Mouse (Mus musculus): ENCODE measurements around the gene Fkbp2. TPM values are rescaled to one million over a fixed set of nuclear protein-coding genes. Genes with fewer than 3 reads are reported as not detected.
A peak's percentile ranks its signal among the peaks of the same experiment; 100 is the strongest.

Gene Fkbp2
- 153 and 158 TPM in 2 replicates for polyA plus RNA-seq (2015; fragmentation: Nextera tagmentation; extraction: Ambion mirVana)

DNA sequence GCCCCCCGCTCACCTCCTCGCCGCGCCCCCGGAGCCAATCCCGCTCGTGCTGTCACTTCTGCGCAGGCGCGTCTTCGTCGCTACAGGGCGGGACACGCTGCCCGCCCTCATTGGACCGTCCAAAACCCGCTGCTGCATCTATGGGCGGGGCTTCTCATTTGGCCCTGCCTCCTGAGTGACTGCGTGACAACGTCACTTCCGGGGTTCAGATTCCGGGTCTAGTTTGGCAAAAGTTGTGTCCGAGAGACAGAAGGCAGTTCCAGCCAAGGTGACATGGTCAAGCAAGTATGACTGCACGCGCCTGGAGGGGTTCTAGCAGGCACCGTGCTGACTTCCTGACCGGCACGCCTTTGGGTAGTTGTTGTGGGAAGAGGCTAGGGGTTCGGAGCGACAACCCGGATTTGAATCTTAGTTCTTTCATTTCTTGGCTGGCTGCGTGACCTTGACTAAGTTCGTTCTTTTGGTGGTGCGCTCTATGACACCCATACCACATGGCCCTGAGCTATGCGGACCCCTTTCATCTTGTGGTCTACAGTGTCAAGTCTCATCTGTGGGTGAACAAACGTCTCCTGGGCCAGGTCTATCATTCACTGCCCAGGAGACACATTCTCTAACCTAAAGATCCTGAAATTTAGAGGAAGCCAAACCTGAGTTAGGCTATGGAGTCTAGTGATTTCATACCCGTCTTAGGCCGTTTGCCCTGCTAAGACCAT, at the start of gene Fkbp2:
Gene Fkbp2 (minus strand): TSS at position 121 of the 713 bp plus-strand sequence.
- Histone ChIP-seq H3K27ac (ENCODE audit: low read length) (peak within 1 kb of the TSS; percentile 90), H3K4me3 (replicated peaks; ENCODE audit: low read length) (peak within 1 kb of the TSS; percentile 68), H3K4me1 (ENCODE audit: control insufficient read depth, insufficient read depth, low read length) (peaks cover 38% of the 10 kb centered on the region), H3K9ac (ENCODE audit: low read length) (peak within 1 kb of the TSS; percentile 94), H3K27me3 (ENCODE audit: control insufficient read depth, insufficient read depth, low read length) (no peaks in the 10 kb centered on the region), H3K4me2 (ENCODE audit: low read depth, low read length) (peak within 1 kb of the TSS; percentile 89), H3K36me3 (ENCODE audit: control insufficient read depth, insufficient read depth, low read length) (peaks cover 9% of the 10 kb centered on the region), H3K9me3 (replicated peaks; ENCODE audit: control insufficient read depth, low read length) (no peaks in the 10 kb centered on the region)
- peak; percentile 90 for ATAC-seq (ENCODE audit: insufficient read depth, low FRiP score)
- under 1% methylated on average over 38 of the region's 38 CpGs for WGBS

DNA sequence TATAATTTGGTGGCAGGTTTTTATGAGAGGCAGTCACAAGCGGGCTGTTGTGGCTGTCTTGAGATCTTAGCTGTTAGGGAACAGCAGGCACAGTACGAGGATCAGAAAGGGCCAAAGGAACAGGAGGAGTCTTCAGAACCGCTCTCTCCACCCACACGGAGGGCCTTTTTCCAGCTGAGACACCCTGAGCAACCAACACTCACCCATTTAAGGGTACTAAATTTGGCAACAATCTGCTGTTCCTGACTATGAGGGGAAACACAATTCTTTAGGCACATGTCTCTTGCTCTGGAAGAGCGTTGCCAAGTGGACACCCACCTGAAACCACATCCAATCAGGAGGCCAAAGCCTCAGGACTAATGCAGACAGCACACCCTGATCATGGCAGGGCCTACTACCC, 49.2 kb upstream of the Fkbp2 start:
- no peak overlapping the region for H3K4me2 ChIP-seq (ENCODE audit: low read depth, low read length)
- no peaks in the 10 kb centered on the region for H3K27me3 ChIP-seq (ENCODE audit: control insufficient read depth, insufficient read depth, low read length)
- H3K4me3 ChIP-seq (replicated peaks; ENCODE audit: low read length) = no peak overlapping the region
- H3K36me3 ChIP-seq (ENCODE audit: control insufficient read depth, insufficient read depth, low read length) = peaks cover 37% of the 10 kb centered on the region
- no peak overlapping the region for H3K27ac ChIP-seq (ENCODE audit: low read length)
- H3K9me3 ChIP-seq (replicated peaks; ENCODE audit: control insufficient read depth, low read length) = no peaks in the 10 kb centered on the region
- 93% methylated on average over 5 of the region's 5 CpGs for WGBS
- no peak for ATAC-seq (ENCODE audit: insufficient read depth, low FRiP score)
- H3K4me1 ChIP-seq (ENCODE audit: control insufficient read depth, insufficient read depth, low read length) = no peaks in the 10 kb centered on the region
- H3K9ac ChIP-seq (ENCODE audit: low read length) = no peak overlapping the region

DNA sequence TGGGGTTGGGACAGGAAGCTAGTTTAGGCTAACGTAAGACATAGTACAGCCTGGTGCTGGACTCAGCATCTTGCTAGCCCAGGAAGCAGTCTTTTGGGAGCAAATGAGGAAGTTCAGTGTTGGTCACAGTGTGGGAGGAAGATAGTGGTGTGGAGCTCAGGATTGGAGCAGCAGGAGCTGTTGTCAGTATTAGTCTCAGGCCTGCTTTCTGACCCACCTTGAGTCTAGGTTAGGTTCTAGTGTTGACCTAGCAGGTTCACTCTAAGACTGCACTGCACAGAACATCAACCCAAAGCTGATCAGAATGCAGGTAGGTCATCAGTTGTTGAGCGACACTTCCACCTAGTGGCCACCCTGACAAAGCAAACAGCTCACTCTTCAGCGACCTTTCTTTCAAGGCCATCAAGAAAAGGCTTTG, 39.9 kb upstream of the Fkbp2 start:
- H3K4me1 ChIP-seq (ENCODE audit: control insufficient read depth, insufficient read depth, low read length) = no peaks in the 10 kb centered on the region
- H3K36me3 ChIP-seq (ENCODE audit: control insufficient read depth, insufficient read depth, low read length) = peaks cover 26% of the 10 kb centered on the region
- ATAC-seq (ENCODE audit: insufficient read depth, low FRiP score) = peak; percentile 74; the same call in 1 of the 2 replicates
- H3K9me3 ChIP-seq (replicated peaks; ENCODE audit: control insufficient read depth, low read length) = no peaks in the 10 kb centered on the region
- no peaks in the 10 kb centered on the region for H3K27me3 ChIP-seq (ENCODE audit: control insufficient read depth, insufficient read depth, low read length)
- WGBS = 45% methylated on average over 3 of the region's 3 CpGs
- no peak overlapping the region for H3K4me2 ChIP-seq (ENCODE audit: low read depth, low read length)
- H3K4me3 ChIP-seq (replicated peaks; ENCODE audit: low read length) = no peak overlapping the region
- H3K9ac ChIP-seq (ENCODE audit: low read length) = no peak overlapping the region
- H3K27ac ChIP-seq (ENCODE audit: low read length) = no peak overlapping the region

DNA sequence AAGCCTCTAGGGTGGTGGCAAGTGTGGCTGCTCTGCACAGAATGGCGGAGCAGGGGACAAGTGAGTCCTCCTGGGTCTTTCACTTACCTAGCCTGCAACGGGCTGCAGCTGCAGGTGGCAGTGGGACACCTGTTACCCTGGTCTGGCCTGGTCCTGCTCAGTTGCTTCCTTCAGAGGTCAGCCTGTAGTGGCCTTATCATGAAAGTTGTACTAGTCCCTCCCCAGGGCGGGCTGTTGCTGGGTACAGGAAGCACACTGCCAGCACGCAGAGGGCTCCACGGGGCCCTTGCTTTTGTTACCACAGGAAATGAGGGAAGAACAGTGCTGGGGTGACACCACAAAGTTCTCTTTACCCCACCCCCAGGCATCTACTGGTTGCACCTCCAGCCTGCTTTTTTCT, 38.9 kb upstream of the Fkbp2 start, which contains the start of gene Fermt3:
Gene Fermt3 (minus strand): TSS at position 279 of the 400 bp plus-strand sequence.
- peak within 1 kb of the TSS; percentile 64 for H3K27ac ChIP-seq (ENCODE audit: low read length)
- H3K4me2 ChIP-seq (ENCODE audit: low read depth, low read length) = peak within 1 kb of the TSS; percentile 6
- peak; percentile 71 for ATAC-seq (ENCODE audit: insufficient read depth, low FRiP score)
- H3K36me3 ChIP-seq (ENCODE audit: control insufficient read depth, insufficient read depth, low read length) = peaks cover 18% of the 10 kb centered on the region
- no peaks in the 10 kb centered on the region for H3K4me1 ChIP-seq (ENCODE audit: control insufficient read depth, insufficient read depth, low read length)
- 70% methylated on average over 5 of the region's 5 CpGs for WGBS
- no peaks in the 10 kb centered on the region for H3K9me3 ChIP-seq (replicated peaks; ENCODE audit: control insufficient read depth, low read length)
- H3K27me3 ChIP-seq (ENCODE audit: control insufficient read depth, insufficient read depth, low read length) = no peaks in the 10 kb centered on the region
- H3K9ac ChIP-seq (ENCODE audit: low read length) = peak within 1 kb of the TSS; percentile 48; the same call in 1 of the 2 replicates
- H3K4me3 ChIP-seq (replicated peaks; ENCODE audit: low read length) = peak within 1 kb of the TSS; percentile 12

DNA sequence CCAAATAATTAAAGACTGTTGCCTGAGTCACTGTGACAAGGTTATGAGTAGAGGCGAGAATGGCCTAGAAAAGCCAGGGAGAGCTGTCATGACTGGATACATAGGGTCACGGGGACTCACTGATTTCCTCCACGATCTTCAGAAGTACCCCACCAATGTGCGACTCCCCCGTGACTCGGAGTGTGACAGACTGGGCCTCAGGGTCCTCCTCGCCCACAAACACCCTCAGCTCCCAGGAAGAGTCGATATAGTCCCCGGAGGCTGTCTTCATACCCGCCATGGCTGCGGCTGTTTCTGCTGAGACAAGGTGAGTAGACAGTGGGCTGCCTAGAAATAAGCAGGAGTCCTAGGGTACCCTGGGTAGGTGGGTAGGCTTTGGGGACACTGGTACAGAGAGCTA, 38.2 kb upstream of the Fkbp2 start:
- no peak for ATAC-seq (ENCODE audit: insufficient read depth, low FRiP score)
- peak overlapping the region; percentile 64 for H3K27ac ChIP-seq (ENCODE audit: low read length)
- 87% methylated on average over 11 of the region's 11 CpGs for WGBS
- H3K4me1 ChIP-seq (ENCODE audit: control insufficient read depth, insufficient read depth, low read length) = no peaks in the 10 kb centered on the region
- H3K4me2 ChIP-seq (ENCODE audit: low read depth, low read length) = peak overlapping the region; percentile 6
- peak overlapping the region; percentile 12 for H3K4me3 ChIP-seq (replicated peaks; ENCODE audit: low read length)
- H3K36me3 ChIP-seq (ENCODE audit: control insufficient read depth, insufficient read depth, low read length) = peaks cover 14% of the 10 kb centered on the region
- no peaks in the 10 kb centered on the region for H3K9me3 ChIP-seq (replicated peaks; ENCODE audit: control insufficient read depth, low read length)
- peak overlapping the region; percentile 48; the same call in 1 of the 2 replicates for H3K9ac ChIP-seq (ENCODE audit: low read length)
- no peaks in the 10 kb centered on the region for H3K27me3 ChIP-seq (ENCODE audit: control insufficient read depth, insufficient read depth, low read length)

DNA sequence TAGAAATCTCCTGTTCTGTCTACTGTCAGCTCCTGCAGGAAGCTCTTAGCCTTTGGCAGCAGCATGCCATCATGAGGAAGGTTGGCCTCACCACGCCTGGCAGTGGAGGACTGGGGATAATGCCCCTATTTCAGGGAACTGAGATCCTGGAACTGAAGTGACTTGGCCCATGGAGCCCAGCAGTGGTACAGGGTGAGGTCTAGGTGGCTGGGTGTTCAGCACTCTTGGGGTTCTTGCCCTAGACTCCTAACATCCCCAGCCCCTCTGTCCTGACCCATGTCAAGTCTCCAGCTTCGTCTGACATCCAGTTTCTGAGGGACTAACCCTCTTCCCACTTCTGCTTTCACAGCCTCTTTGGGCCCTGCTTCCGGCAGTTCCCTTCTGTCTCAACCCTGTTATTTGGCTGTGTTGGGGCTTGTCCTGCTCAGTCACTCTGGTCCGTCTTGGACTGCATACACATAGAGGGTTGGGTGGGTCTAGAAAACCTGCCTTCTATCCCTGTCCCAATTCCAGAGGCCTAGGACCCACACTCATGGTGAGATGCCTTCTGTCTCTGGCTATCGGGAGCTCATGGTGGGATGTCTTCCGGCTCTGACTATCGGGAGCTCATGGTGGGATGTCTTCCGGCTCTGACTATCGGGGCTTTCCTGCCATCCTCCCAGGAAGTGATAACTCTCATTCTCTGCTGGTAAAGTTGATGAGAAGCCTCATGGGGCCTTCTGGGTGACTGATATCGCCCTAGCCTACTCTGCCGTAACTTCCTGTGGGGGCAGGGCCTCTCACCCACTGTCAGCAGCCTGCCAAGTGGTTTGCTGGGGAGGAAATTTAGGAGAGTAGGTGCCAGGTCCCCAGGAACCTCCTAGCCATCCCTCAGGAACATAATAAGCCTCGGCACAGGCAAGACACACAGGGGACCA, 37.5 kb upstream of the Fkbp2 start:
- H3K27ac ChIP-seq (ENCODE audit: low read length) = peak overlapping the region; percentile 64
- 70% methylated on average over 12 of the region's 12 CpGs for WGBS

DNA sequence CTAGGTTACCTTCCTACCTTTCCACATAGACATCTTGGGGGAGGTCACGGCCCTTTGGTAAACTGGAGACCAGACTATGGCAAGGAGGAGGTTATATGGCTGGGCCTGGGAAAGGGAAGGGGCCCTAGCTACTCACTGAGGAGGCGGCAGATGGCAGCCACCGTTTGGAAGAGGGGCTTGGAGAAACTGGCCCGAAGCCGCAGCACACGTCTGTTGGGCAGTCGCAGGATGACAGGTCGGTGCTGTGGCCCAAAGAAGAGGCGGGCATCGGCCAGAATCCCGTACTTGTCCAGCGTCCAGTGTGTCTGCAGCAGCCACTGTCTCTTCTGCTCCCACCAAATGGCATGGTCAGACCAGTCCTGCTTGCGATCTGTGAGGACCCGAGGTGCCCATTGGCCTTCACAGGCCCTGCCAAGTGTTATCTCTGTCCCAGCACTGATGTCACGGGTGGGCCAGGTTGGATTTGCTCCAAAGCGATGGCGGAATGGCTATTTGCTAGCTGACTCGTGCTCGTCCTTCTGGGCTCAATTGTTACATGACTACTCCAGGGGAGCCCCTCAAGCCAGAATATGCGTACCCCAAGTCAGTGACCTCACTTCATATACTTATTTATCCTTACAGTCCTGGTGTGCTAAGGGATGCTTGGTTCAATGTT, 34.3 kb upstream of the Fkbp2 start:
- no peak overlapping the region for H3K4me2 ChIP-seq (ENCODE audit: low read depth, low read length)
- no peaks in the 10 kb centered on the region for H3K9me3 ChIP-seq (replicated peaks; ENCODE audit: control insufficient read depth, low read length)
- no peak overlapping the region for H3K27ac ChIP-seq (ENCODE audit: low read length)
- 91% methylated on average over 20 of the region's 20 CpGs for WGBS
- no peaks in the 10 kb centered on the region for H3K36me3 ChIP-seq (ENCODE audit: control insufficient read depth, insufficient read depth, low read length)
- no peak overlapping the region for H3K4me3 ChIP-seq (replicated peaks; ENCODE audit: low read length)
- no peak overlapping the region for H3K9ac ChIP-seq (ENCODE audit: low read length)
- no peak for ATAC-seq (ENCODE audit: insufficient read depth, low FRiP score)
- H3K27me3 ChIP-seq (ENCODE audit: control insufficient read depth, insufficient read depth, low read length) = no peaks in the 10 kb centered on the region
- no peaks in the 10 kb centered on the region for H3K4me1 ChIP-seq (ENCODE audit: control insufficient read depth, insufficient read depth, low read length)

More for the DNA sequence above, 37.5 kb upstream of the Fkbp2 start:
- no peak for ATAC-seq (ENCODE audit: insufficient read depth, low FRiP score)
- Histone ChIP-seq H3K4me1 (ENCODE audit: control insufficient read depth, insufficient read depth, low read length) (no peaks in the 10 kb centered on the region), H3K4me3 (replicated peaks; ENCODE audit: low read length) (0 out of 2 replicates have a peak overlapping the region, but pooled peaks have one; percentile 4), H3K9me3 (replicated peaks; ENCODE audit: control insufficient read depth, low read length) (no peaks in the 10 kb centered on the region), H3K4me2 (ENCODE audit: low read depth, low read length) (no peak overlapping the region; the same call in 1 of the 2 replicates), H3K9ac (ENCODE audit: low read length) (0 out of 2 replicates have a peak overlapping the region, but pooled peaks have one; percentile 48), H3K27me3 (ENCODE audit: control insufficient read depth, insufficient read depth, low read length) (no peaks in the 10 kb centered on the region), H3K36me3 (ENCODE audit: control insufficient read depth, insufficient read depth, low read length) (peaks cover 14% of the 10 kb centered on the region; the same call in 1 of the 2 replicates)

DNA sequence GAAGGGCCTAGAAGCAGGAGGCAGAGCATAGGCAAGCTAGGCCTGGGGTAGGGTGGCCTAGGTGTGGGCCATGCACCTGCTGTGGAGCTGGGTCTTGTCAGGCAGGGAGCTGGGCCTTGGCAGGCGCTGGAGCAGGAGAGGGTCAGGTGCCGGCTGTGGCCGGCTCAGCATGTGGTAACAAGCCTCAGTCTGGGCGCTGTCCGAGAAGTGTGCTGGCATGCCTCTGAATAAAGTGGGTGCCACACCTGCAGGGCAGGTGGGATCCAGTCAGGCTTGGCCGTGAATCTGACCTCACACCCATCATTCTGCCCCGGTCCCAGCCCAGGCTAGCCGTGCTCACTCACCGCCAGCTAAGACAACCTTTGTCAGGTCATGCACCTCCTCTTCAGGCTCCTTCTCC, 33.7 kb upstream of the Fkbp2 start:
- H3K27me3 ChIP-seq (ENCODE audit: control insufficient read depth, insufficient read depth, low read length) = no peaks in the 10 kb centered on the region
- ATAC-seq (ENCODE audit: insufficient read depth, low FRiP score) = no peak
- H3K36me3 ChIP-seq (ENCODE audit: control insufficient read depth, insufficient read depth, low read length) = no peaks in the 10 kb centered on the region
- H3K9me3 ChIP-seq (replicated peaks; ENCODE audit: control insufficient read depth, low read length) = no peaks in the 10 kb centered on the region
- H3K27ac ChIP-seq (ENCODE audit: low read length) = no peak overlapping the region
- H3K9ac ChIP-seq (ENCODE audit: low read length) = no peak overlapping the region
- 82% methylated on average over 9 of the region's 9 CpGs for WGBS
- no peak overlapping the region for H3K4me2 ChIP-seq (ENCODE audit: low read depth, low read length)
- H3K4me1 ChIP-seq (ENCODE audit: control insufficient read depth, insufficient read depth, low read length) = no peaks in the 10 kb centered on the region
- no peak overlapping the region for H3K4me3 ChIP-seq (replicated peaks; ENCODE audit: low read length)

Data from stomach, embryonic 16.5 days (tissue).